Mouse (Mus musculus) thymus, adult 2 months (tissue): ENCODE measurements around the gene AC141477.1.

Experiments used
- CTCF ChIP-seq: fragments of 200-500 bp; IDR thresholded peaks from 2 replicates; pipeline ENCODE4 v1.5.1; 2012; ENCODE audit warnings: mild to moderate bottlenecking, control low read depth, low read length, moderate library complexity, borderline replicate concordance; ENCODE audit not compliant: control insufficient read depth, poor library complexity, insufficient read depth; ENCODE audit errors: extremely low read depth
- POLR2A ChIP-seq: fragments of 200-500 bp; IDR thresholded peaks from 2 replicates; pipeline ENCODE4 v1.6.1; 2012; ENCODE audit warnings: mild to moderate bottlenecking, low read length, control low read depth, moderate library complexity; ENCODE audit not compliant: control insufficient read depth, poor library complexity, insufficient read depth; ENCODE audit errors: extremely low read depth

- TF ChIP-seq CTCF: no peak
- no peak for TF ChIP-seq POLR2A
These were observed 48.0 kb upstream of the AC141477.1 start for GRCm38 (mm10) chr10:76488265-76488664.
